Mouse (Mus musculus): ENCODE measurements around the gene Ctnnbip1.

DNA sequence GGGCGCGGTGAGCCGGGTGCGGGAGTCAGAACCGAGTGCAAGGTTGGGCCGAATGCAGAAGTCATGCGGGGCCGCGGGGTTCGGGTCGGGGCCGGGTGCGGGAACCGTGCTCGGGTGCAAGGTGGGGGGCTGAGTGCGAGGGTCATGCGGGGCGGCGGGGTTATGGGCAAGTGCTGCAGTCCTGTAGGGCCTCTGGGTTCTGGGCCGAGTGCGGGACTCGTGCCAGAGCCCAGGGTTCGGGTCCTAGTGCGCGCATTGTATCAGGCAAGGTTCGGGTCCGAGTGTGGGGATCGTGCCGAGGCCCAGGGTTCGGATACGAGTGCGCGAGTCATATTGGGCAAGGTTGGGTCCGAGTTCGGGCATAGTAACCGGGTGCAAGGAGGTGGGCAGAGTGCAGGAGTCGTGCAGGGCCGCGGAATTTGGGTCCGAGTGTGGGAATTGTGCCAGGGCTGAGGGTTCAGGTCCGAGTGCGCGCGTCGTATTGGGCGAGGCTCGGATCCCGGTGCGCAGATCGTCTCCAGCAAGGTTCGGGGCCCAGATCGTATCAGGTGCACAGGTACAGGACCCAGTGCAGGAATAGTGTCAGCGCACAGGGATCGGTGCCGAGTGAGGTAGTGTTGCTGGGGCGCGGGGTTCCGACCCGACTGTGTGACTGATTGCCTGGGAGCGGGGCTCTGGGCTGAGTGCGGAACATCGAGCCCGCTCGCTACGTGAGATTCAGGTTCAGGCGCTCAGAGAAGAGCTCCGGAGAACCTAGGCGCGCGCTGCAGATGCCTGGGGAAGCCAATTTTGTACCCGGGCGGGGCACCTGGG is 69.0 kb downstream of the Ctnnbip1 start:
- TF ChIP-seq CTCF (IDR thresholded peaks at IDR 0.05; ENCODE audit: extremely low read depth, insufficient read depth, low read length) (no peak), POLR2A (IDR thresholded peaks at IDR 0.05; ENCODE audit: extremely low read depth, insufficient read depth, low read length) (no peak)

All from cortical plate, adult 2 months (tissue).